Comparison of ENCODE assay signal across 19 mouse cellular contexts in the genomic region with DNA sequence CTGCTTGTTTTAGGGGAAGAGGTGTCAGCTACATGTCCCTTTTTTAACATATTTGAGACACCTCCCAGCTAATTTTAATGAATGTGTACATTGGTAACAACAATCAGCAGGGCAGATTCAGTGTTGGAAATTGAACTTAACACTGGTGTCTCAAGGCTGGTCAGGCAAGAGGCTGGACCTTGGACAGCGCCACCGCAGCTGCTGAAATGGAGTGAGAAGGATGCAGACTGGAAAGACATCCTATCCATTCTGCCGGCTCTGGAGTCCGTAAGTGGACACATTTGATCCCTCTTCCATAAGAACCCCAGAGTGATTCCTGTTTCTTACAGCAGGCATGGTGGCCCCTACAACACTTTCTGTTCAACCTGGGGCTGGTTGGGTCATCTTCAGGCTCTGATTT. TPM values are rescaled to one million over a fixed set of nuclear protein-coding genes. Genes with fewer than 3 reads are reported as not detected.
A peak's percentile ranks its signal among the peaks of the same experiment; 100 is the strongest.
DNase-seq lines count a peak whose midpoint lies in the region; ATAC-seq and TF ChIP-seq lines count a peak whose summit lies in the region.
"Had no signal": no experiment of that assay in that cellular context is flagged by ENCODE, and none has a peak within 500 bp of the region (broad histone marks: within the 10 kb centered on the region; RNA-seq: fewer than 3 reads in every experiment).

No protein-coding gene starts in this region.

- TF ChIP-seq POLR2A in cerebellum, adult 2 months (IDR thresholded peaks at IDR 0.05; ENCODE audit: borderline replicate concordance, insufficient read depth, low read length): no peak

- no peak overlapping the region for H3K27ac ChIP-seq in intestine, embryonic 14.5 days (ENCODE audit: low read depth)
- H3K27ac ChIP-seq in intestine, postnatal 0 days (ENCODE audit: low read depth, low read length): no peak overlapping the region
- no peak overlapping the region for H3K27ac ChIP-seq in embryonic facial prominence, embryonic 14.5 days (replicated peaks; ENCODE audit: low read depth, low read length)
- no peak overlapping the region for H3K27ac ChIP-seq in stomach, postnatal 0 days (replicated peaks)
- H3K27ac ChIP-seq in cerebellum, adult 2 months (ENCODE audit: insufficient read depth, low read length): no peak overlapping the region
- H3K27ac ChIP-seq: forebrain, embryonic 13.5 days; limb, embryonic 15.5 days had no signal

- WGBS in intestine, embryonic 14.5 days: 20% methylated on average over 4 of the region's 4 CpGs
- 28% methylated on average over 4 of the region's 4 CpGs for WGBS in intestine, postnatal 0 days
- 15% methylated on average over 4 of the region's 4 CpGs for WGBS in embryonic facial prominence, embryonic 14.5 days
- WGBS in stomach, postnatal 0 days: 26% methylated on average over 4 of the region's 4 CpGs
- WGBS in cerebellum, adult 2 months: 78% methylated on average over 4 of the region's 4 CpGs

- peak; percentile 64 for DNase-seq in intestine, embryonic 14.5 days (ENCODE audit: low spot score)
- DNase-seq in retina, embryonic 14.5 days (ENCODE audit: low spot score): peak; percentile 24
- no peak for DNase-seq in retina, postnatal 1 day
- peak; percentile 52 for DNase-seq in embryonic facial prominence, embryonic 14.5 days (ENCODE audit: low spot score)
- DNase-seq in stomach, postnatal 0 days (ENCODE audit: low spot score): peak; percentile 25
- DNase-seq in cerebellum, adult 2 months: no peak
- DNase-seq: adrenal gland, postnatal 25 days; cerebellum, adult 8-10 months; kidney, postnatal 25 days; layer of hippocampus, adult 9-11 months; lung, postnatal 4 days; spleen, adult 18-20 months; thymus, postnatal 25 days had no signal

- H3K27me3 ChIP-seq in intestine, embryonic 14.5 days (replicated peaks; ENCODE audit: control insufficient read depth, insufficient read depth, low read length): no peaks in the 10 kb centered on the region
- H3K27me3 ChIP-seq in intestine, postnatal 0 days (replicated peaks; ENCODE audit: control insufficient read depth, insufficient read depth, low read length): no peaks in the 10 kb centered on the region
- H3K27me3 ChIP-seq in embryonic facial prominence, embryonic 14.5 days (replicated peaks; ENCODE audit: control insufficient read depth, insufficient read depth, low read length): no peaks in the 10 kb centered on the region
- no peaks in the 10 kb centered on the region for H3K27me3 ChIP-seq in stomach, postnatal 0 days (ENCODE audit: control insufficient read depth, insufficient read depth, low read length)
- H3K27me3 ChIP-seq in cerebellum, adult 2 months (ENCODE audit: control insufficient read depth, insufficient read depth, low read length): no peaks in the 10 kb centered on the region
- H3K27me3 ChIP-seq: forebrain, embryonic 13.5 days had no signal

- no peak overlapping the region for H3K9ac ChIP-seq in intestine, embryonic 14.5 days (ENCODE audit: low read length)
- no peak overlapping the region for H3K9ac ChIP-seq in intestine, postnatal 0 days (ENCODE audit: low read depth, low read length)
- no peak overlapping the region for H3K9ac ChIP-seq in embryonic facial prominence, embryonic 14.5 days (ENCODE audit: low read depth, low read length)
- no peak overlapping the region for H3K9ac ChIP-seq in stomach, postnatal 0 days (ENCODE audit: low read length)
- H3K9ac ChIP-seq: forebrain, embryonic 13.5 days; limb, embryonic 15.5 days had no signal

- H3K4me3 ChIP-seq in intestine, embryonic 14.5 days (ENCODE audit: low read depth, low read length): no peak overlapping the region
- H3K4me3 ChIP-seq in intestine, postnatal 0 days (ENCODE audit: low read depth, low read length): no peak overlapping the region
- no peak overlapping the region for H3K4me3 ChIP-seq in embryonic facial prominence, embryonic 14.5 days (ENCODE audit: low read depth, low read length)
- no peak overlapping the region for H3K4me3 ChIP-seq in stomach, postnatal 0 days (ENCODE audit: low read depth, low read length)
- H3K4me3 ChIP-seq in cerebellum, adult 2 months (replicated peaks; ENCODE audit: insufficient read depth, low read depth, low read length): no peak overlapping the region
- H3K4me3 ChIP-seq: forebrain, embryonic 13.5 days; limb, embryonic 15.5 days had no signal

- no peak for TF ChIP-seq CTCF in intestine, postnatal 0 days (IDR thresholded peaks at IDR 0.05; ENCODE audit: low read depth)
- TF ChIP-seq CTCF in stomach, postnatal 0 days (IDR thresholded peaks at IDR 0.05; ENCODE audit: low read depth): no peak
- TF ChIP-seq CTCF in cerebellum, adult 2 months (IDR thresholded peaks at IDR 0.05; ENCODE audit: borderline replicate concordance, insufficient read depth, low read depth, low read length): no peak

- H3K36me3 ChIP-seq in intestine, embryonic 14.5 days (ENCODE audit: control insufficient read depth, insufficient read depth, low read length): no peaks in the 10 kb centered on the region
- H3K36me3 ChIP-seq in intestine, postnatal 0 days (ENCODE audit: control insufficient read depth, insufficient read depth): no peaks in the 10 kb centered on the region
- H3K36me3 ChIP-seq in embryonic facial prominence, embryonic 14.5 days (ENCODE audit: control insufficient read depth, insufficient read depth, low read length): no peaks in the 10 kb centered on the region
- no peaks in the 10 kb centered on the region for H3K36me3 ChIP-seq in stomach, postnatal 0 days (ENCODE audit: control insufficient read depth, insufficient read depth, low read length)
- H3K36me3 ChIP-seq: limb, embryonic 15.5 days had no signal

- TF ChIP-seq EP300 in stomach, postnatal 0 days (optimal IDR thresholded peaks at IDR 0.05): no peak

- H3K4me1 ChIP-seq in intestine, embryonic 14.5 days (replicated peaks; ENCODE audit: control insufficient read depth, insufficient read depth, low read length): no peaks in the 10 kb centered on the region
- no peaks in the 10 kb centered on the region for H3K4me1 ChIP-seq in intestine, postnatal 0 days (replicated peaks; ENCODE audit: control insufficient read depth, insufficient read depth, low read length)
- no peaks in the 10 kb centered on the region for H3K4me1 ChIP-seq in embryonic facial prominence, embryonic 14.5 days (ENCODE audit: control insufficient read depth, insufficient read depth, low read length)
- H3K4me1 ChIP-seq in stomach, postnatal 0 days (replicated peaks; ENCODE audit: control insufficient read depth, insufficient read depth): no peaks in the 10 kb centered on the region
- no peaks in the 10 kb centered on the region; the same call in 1 of the 2 replicates for H3K4me1 ChIP-seq in cerebellum, adult 2 months (ENCODE audit: control insufficient read depth, insufficient read depth, low read length)

- no peak for ATAC-seq in intestine, embryonic 14.5 days (replicated peaks; ENCODE audit: low FRiP score, low TSS enrichment, low read depth)
- no peak for ATAC-seq in intestine, postnatal 0 days
- no peak for ATAC-seq in embryonic facial prominence, embryonic 14.5 days (ENCODE audit: low read depth)
- ATAC-seq in stomach, postnatal 0 days (ENCODE audit: low FRiP score, low TSS enrichment): no peak
- ATAC-seq: forebrain, embryonic 13.5 days had no signal

- no peaks in the 10 kb centered on the region for H3K9me3 ChIP-seq in intestine, embryonic 14.5 days (ENCODE audit: control insufficient read depth, low read length)
- no peaks in the 10 kb centered on the region for H3K9me3 ChIP-seq in intestine, postnatal 0 days (ENCODE audit: control insufficient read depth)
- H3K9me3 ChIP-seq in embryonic facial prominence, embryonic 14.5 days (ENCODE audit: control insufficient read depth, low read length): no peaks in the 10 kb centered on the region
- no peaks in the 10 kb centered on the region for H3K9me3 ChIP-seq in stomach, postnatal 0 days (ENCODE audit: control insufficient read depth, low read length)
- H3K9me3 ChIP-seq: forebrain, embryonic 13.5 days; limb, embryonic 15.5 days had no signal

- H3K4me2 ChIP-seq in intestine, embryonic 14.5 days (ENCODE audit: low read length): no peak overlapping the region
- no peak overlapping the region for H3K4me2 ChIP-seq in intestine, postnatal 0 days (replicated peaks; ENCODE audit: low read depth)
- no peak overlapping the region for H3K4me2 ChIP-seq in embryonic facial prominence, embryonic 14.5 days (ENCODE audit: low read depth, low read length)
- no peak overlapping the region for H3K4me2 ChIP-seq in stomach, postnatal 0 days (replicated peaks; ENCODE audit: low read depth)
- H3K4me2 ChIP-seq: forebrain, embryonic 13.5 days; heart, embryonic 11.5 days; limb, embryonic 15.5 days; midbrain, embryonic 11.5 days had no signal

RNA-seq across cellular contexts. Expression of a gene that starts 14.3 kb away (rescaled TPM):
- polyA plus RNA-seq in intestine, embryonic 14.5 days (2014; fragmentation: Nextera tagmentation; extraction: Ambion mirVana): 0.19 and 0.31 TPM in 2 replicates
- 0.34 and 0.40 TPM in 2 replicates for polyA plus RNA-seq in intestine, postnatal 0 days (2015; fragmentation: Nextera tagmentation; extraction: Ambion mirVana)
- 2.1 and 3.1 TPM in 2 replicates for polyA plus RNA-seq in embryonic facial prominence, embryonic 14.5 days (2014; fragmentation: Nextera tagmentation; extraction: Ambion mirVana)
- polyA plus RNA-seq in stomach, postnatal 0 days (2015; fragmentation: Nextera tagmentation; extraction: Ambion mirVana): 0.97 and 1.6 TPM in 2 replicates
- 5.2 and 5.6 TPM in 2 replicates for polyA plus RNA-seq in cerebellum, adult 2 months (2012; rRNA removed)
- polyA plus RNA-seq: liver, embryonic 16.5 days had no signal

Comparison
In these comparisons a context has a peak if more than half of its experiments do, and no peak if none do; other contexts are left out.
1. DNase-seq: peak in intestine, embryonic 14.5 days (single experiment), retina, embryonic 14.5 days (single experiment), embryonic facial prominence, embryonic 14.5 days (single experiment) and stomach, postnatal 0 days (single experiment); none in retina, postnatal 1 day (single experiment) and cerebellum, adult 2 months (0 of 2).